Comparison of ENCODE assay signal across 22 mouse cellular contexts in the genomic region with DNA sequence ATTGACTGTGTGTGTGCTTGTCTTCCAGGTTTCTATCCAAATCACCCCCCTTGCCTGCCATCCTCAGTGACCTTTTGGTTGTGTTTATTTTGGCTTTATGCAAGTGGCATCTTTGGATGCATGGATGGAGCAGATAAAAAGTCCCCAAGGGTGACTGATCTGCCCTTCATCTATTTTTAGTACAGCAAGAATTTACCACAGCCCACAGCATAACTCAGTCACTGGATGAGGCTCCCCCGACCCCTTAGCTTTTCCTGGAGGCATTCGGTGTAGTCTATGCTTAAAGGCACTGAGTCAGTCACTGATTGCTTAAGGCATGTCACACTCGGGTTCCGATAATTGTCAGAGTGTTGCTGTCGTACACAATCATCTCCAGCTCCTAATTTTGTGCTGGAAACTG.
DNase-seq lines count a peak whose midpoint lies in the region; ATAC-seq and TF ChIP-seq lines count a peak whose summit lies in the region.
"Had no signal": no experiment of that assay in that cellular context is flagged by ENCODE, and none has a peak within 500 bp of the region (broad histone marks: within the 10 kb centered on the region; RNA-seq: fewer than 3 reads in every experiment).

No protein-coding gene starts in this region.

- DNase-seq in heart, adult 2 months, result no peak
- no peak for DNase-seq in heart, adult 11 months
- peak; percentile 13 for DNase-seq in lung, embryonic 14.5 days
- no peak for DNase-seq in lung, postnatal 36 days
- DNase-seq in 3T3-L1 (ENCODE audit: low read depth, low spot score), result peak; percentile 30
- peak; percentile 56 for DNase-seq in Patski (ENCODE audit: low read depth, low spot score)
- no peak for DNase-seq in forebrain, embryonic 14.5 days (ENCODE audit: low spot score)
- no peak for DNase-seq in thymus, adult 18-20 months
- DNase-seq: B cell, adult 2 months; cerebellum, adult 11-12 months; kidney, adult 8-10 months; kidney, postnatal 14 days; layer of hippocampus, postnatal 36 days; liver, embryonic 13.5 days; midbrain, embryonic 14.5 days; thymus, postnatal 25 days had no signal

- no peaks in the 10 kb centered on the region for H3K79me2 ChIP-seq in heart, adult 2 months (replicated peaks; ENCODE audit: control insufficient read depth, insufficient read depth, low read length)

- in situ Hi-C loops in Patski (cut with MboI; ENCODE audit: low pct_unique_long_range_greater_than_20kb), result no loop called here

- TF ChIP-seq POLR2A in heart, adult 2 months (IDR thresholded peaks at IDR 0.05; ENCODE audit: insufficient read depth, low read depth, low read length), result no peak

- peak overlapping the region; percentile 86 for H3K27ac ChIP-seq in heart, adult 2 months
- H3K27ac ChIP-seq in lung, embryonic 14.5 days (ENCODE audit: low read depth), result no peak overlapping the region
- H3K27ac ChIP-seq in forebrain, embryonic 14.5 days (ENCODE audit: low read depth, low read length), result no peak overlapping the region
- H3K27ac ChIP-seq: embryonic facial prominence, embryonic 10.5 days; forebrain, embryonic 12.5 days; hindbrain, embryonic 13.5 days; layer of hippocampus, adult 2 months; limb, embryonic 13.5 days; liver, embryonic 13.5 days had no signal

- H3K27me3 ChIP-seq in heart, adult 2 months (ENCODE audit: control insufficient read depth, insufficient read depth, low read length), result no peaks in the 10 kb centered on the region
- no peaks in the 10 kb centered on the region for H3K27me3 ChIP-seq in lung, embryonic 14.5 days (ENCODE audit: insufficient read depth, low read length)
- no peaks in the 10 kb centered on the region for H3K27me3 ChIP-seq in Patski
- no peaks in the 10 kb centered on the region for H3K27me3 ChIP-seq in forebrain, embryonic 14.5 days (replicated peaks; ENCODE audit: control insufficient read depth, insufficient read depth, low read length)
- H3K27me3 ChIP-seq: forebrain, embryonic 12.5 days; hindbrain, embryonic 13.5 days; limb, embryonic 13.5 days; liver, embryonic 13.5 days had no signal

- H3K4me2 ChIP-seq in lung, embryonic 14.5 days, result no peak overlapping the region
- no peak overlapping the region for H3K4me2 ChIP-seq in forebrain, embryonic 14.5 days (ENCODE audit: low read length)
- H3K4me2 ChIP-seq: forebrain, embryonic 12.5 days; hindbrain, embryonic 13.5 days; limb, embryonic 13.5 days; liver, embryonic 13.5 days had no signal

- intact Hi-C loops in heart, adult 2 months (cut with DNase I), result no loop called here

- CTCF ChIA-PET in Patski (lab: Charles Lee), result interaction anchor here (2.8 kb wide), 1 partner anchor 10 kb away, joined by 8 read pairs; no protein-coding TSS in a partner anchor

- peaks cover under 1% of the 10 kb centered on the region; the same call in 1 of the 2 replicates for H3K36me3 ChIP-seq in heart, adult 2 months (ENCODE audit: control insufficient read depth, insufficient read depth, low read length)
- no peaks in the 10 kb centered on the region for H3K36me3 ChIP-seq in lung, embryonic 14.5 days (ENCODE audit: insufficient read depth)
- no peaks in the 10 kb centered on the region for H3K36me3 ChIP-seq in forebrain, embryonic 14.5 days (ENCODE audit: control insufficient read depth, insufficient read depth, low read length)
- H3K36me3 ChIP-seq: embryonic facial prominence, embryonic 10.5 days; forebrain, embryonic 12.5 days; hindbrain, embryonic 13.5 days; limb, embryonic 13.5 days; liver, embryonic 13.5 days had no signal

- POLR2A ChIA-PET in Patski (lab: Charles Lee), result no interaction called here

- H3K4me1 ChIP-seq in heart, adult 2 months (ENCODE audit: control insufficient read depth, insufficient read depth, low read length), result peaks cover 6% of the 10 kb centered on the region
- no peaks in the 10 kb centered on the region for H3K4me1 ChIP-seq in lung, embryonic 14.5 days (ENCODE audit: insufficient read depth)
- H3K4me1 ChIP-seq in forebrain, embryonic 14.5 days (ENCODE audit: control insufficient read depth, insufficient read depth, low read length), result peaks cover 3% of the 10 kb centered on the region; the same call in 1 of the 2 replicates
- H3K4me1 ChIP-seq: embryonic facial prominence, embryonic 10.5 days; forebrain, embryonic 12.5 days; liver, embryonic 13.5 days had no signal

- no peak for TF ChIP-seq EP300 in heart, adult 2 months (IDR thresholded peaks at IDR 0.05; ENCODE audit: insufficient read depth, low read depth, low read length)

- WGBS in heart, adult 2 months, result 27% methylated on average over 5 of the region's 5 CpGs
- 54% methylated on average over 5 of the region's 5 CpGs for WGBS in lung, embryonic 14.5 days
- WGBS in forebrain, embryonic 14.5 days, result 91% methylated on average over 5 of the region's 5 CpGs

- H3K9ac ChIP-seq in heart, adult 2 months (ENCODE audit: low read depth, low read length), result no peak overlapping the region
- no peak overlapping the region for H3K9ac ChIP-seq in lung, embryonic 14.5 days
- H3K9ac ChIP-seq in forebrain, embryonic 14.5 days (ENCODE audit: low read length), result no peak overlapping the region
- H3K9ac ChIP-seq: forebrain, embryonic 12.5 days; hindbrain, embryonic 13.5 days; limb, embryonic 13.5 days; liver, embryonic 13.5 days had no signal

- ATAC-seq in lung, embryonic 14.5 days (ENCODE audit: insufficient read depth), result peak; percentile 47; the same call in 1 of the 2 replicates
- peak; percentile 72 for ATAC-seq in Patski
- no peak for ATAC-seq in forebrain, embryonic 14.5 days
- ATAC-seq: inflammation-experienced regulatory T-cells, adult 6 months had no signal

- H3K4me3 ChIP-seq in heart, adult 2 months, result no peak overlapping the region
- no peak overlapping the region for H3K4me3 ChIP-seq in lung, embryonic 14.5 days (ENCODE audit: low read depth, low read length)
- H3K4me3 ChIP-seq in forebrain, embryonic 14.5 days (ENCODE audit: low read depth, low read length), result no peak overlapping the region
- H3K4me3 ChIP-seq: embryonic facial prominence, embryonic 10.5 days; forebrain, embryonic 12.5 days; hindbrain, embryonic 13.5 days; layer of hippocampus, adult 2 months; limb, embryonic 13.5 days; liver, embryonic 13.5 days had no signal

- TF ChIP-seq CTCF in heart, adult 2 months (IDR thresholded peaks at IDR 0.05), result no peak
- TF ChIP-seq CTCF in lung, embryonic 14.5 days (IDR thresholded peaks at IDR 0.05; ENCODE audit: low read depth), result no peak
- no peak for TF ChIP-seq CTCF in Patski (IDR thresholded peaks at IDR 0.05)

- H3K9me3 ChIP-seq in lung, embryonic 14.5 days (ENCODE audit: low read depth, low read length), result no peaks in the 10 kb centered on the region
- no peaks in the 10 kb centered on the region for H3K9me3 ChIP-seq in forebrain, embryonic 14.5 days (replicated peaks; ENCODE audit: control insufficient read depth, low read length)
- H3K9me3 ChIP-seq: embryonic facial prominence, embryonic 10.5 days; forebrain, embryonic 12.5 days; hindbrain, embryonic 13.5 days; limb, embryonic 13.5 days; liver, embryonic 13.5 days had no signal

Comparison
In these comparisons a context has a peak if more than half of its experiments do, and no peak if none do; other contexts are left out.
1. DNase-seq: peak in lung, embryonic 14.5 days (single experiment), 3T3-L1 (single experiment) and Patski (single experiment); none in heart, adult 2 months (0 of 2), heart, adult 11 months (single experiment), lung, postnatal 36 days (single experiment), forebrain, embryonic 14.5 days (single experiment) and thymus, adult 18-20 months (0 of 2).